Mouse (Mus musculus) kidney, postnatal 14 days (tissue): ENCODE data around the gene AC140267.1.

Source experiments
- DNase-seq: peaks from one replicate; pipeline ENCODE4 v3.0.0; 2022; ENCODE audit warnings: mixed read lengths

Gene AC140267.1

DNA sequence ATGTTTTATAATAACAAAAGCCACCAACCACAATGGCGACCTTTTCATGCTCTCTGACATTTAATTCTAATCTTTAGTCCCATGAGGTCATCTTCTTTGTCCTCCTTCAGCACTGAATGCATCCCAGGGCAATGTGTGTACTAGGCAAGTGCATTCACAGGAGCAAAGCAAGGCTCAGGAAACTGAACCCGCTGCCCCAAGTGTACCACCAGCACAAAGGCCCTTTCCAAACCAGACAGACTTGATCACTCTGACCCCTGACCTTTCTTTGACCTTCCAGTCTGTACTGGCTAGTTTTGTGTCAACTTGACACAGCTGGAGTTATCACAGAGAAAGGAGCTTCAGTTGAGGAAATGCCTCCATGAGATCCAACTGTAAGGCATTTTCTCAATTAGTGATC lies 3.3 kb upstream of the AC140267.1 start:
- DNase-seq = no peak

GRCm38 (mm10) chr15:80233053-80233452 lies 2.6 kb upstream of the AC140267.1 start:
- no peak for DNase-seq

- peak; percentile 99 for DNase-seq
These were observed 1.7 kb upstream of the AC140267.1 start, which contains the start of gene Mief1 for GRCm38 (mm10) chr15:80233733-80234509. Gene Mief1 (plus strand): TSS chr15:80234018.

- DNase-seq = no peak
These were observed 12.5 kb downstream of the AC140267.1 start for GRCm38 (mm10) chr15:80248135-80248534.

DNA sequence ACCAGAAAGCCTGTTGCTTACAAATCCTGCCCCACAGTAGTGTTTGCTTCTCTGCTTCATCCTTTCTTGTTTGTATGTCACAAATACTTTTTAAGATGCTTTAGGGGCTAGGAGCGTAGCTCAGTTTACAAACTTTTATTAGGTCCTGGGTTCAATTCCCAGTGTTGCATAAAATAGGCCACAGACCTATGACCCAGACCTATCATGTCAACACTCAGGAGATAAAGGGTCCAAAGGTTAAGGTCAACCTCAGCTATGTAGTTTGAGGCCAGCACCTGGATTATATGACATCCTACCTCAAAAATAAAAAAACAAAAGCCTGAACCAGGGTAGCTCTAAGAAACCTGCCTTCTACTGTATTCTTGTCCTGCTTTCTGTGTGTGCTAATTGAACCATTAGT lies 13.0 kb downstream of the AC140267.1 start:
- no peak for DNase-seq

DNA sequence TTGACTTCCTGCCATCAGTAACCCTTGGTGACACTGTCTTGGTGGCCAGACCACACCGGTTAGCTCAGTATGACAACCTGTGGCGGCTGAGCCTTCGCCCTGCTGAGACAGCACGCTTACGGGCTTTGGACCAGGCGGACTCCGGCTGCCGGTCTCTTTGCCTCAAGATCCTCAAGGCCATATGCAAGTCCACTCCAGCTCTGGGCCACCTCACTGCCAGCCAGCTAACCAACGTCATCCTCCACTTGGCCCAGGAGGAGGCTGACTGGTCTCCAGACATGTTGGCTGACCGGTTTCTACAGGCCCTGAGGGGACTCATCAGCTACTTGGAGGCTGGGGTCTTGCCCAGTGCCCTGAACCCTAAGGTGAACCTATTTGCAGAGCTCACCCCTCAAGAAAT lies 14.0 kb downstream of the AC140267.1 start:
- DNase-seq = no peak

GRCm38 (mm10) chr15:80250586-80250985 lies 15.0 kb downstream of the AC140267.1 start:
- no peak for DNase-seq

DNA sequence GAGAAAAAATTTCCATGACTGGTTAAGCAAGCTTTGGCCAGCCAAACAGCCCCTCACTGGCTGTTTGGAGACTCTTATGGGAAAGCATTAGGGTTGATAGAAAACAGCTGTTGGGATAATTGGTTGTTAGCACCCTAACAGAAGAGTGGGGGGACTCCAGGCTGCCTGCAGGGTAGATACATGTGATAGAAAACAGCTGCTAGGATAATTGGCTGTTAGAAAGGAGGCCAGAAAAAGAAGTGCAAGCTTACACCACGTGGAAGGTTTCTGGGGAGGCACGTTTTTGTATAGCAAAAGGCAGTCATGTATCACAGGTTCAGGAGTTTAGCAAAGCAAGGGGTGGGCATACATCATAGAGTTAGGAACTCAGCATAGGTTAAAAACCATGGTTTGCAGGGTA lies 17.9 kb downstream of the AC140267.1 start:
- peak; percentile 56 for DNase-seq

GRCm38 (mm10) chr15:80254207-80254606 lies 18.6 kb downstream of the AC140267.1 start:
- DNase-seq = peak; percentile 46

- peak; percentile 99 for DNase-seq
These were observed 19.4 kb downstream of the AC140267.1 start, which contains the start of gene Atf4 for GRCm38 (mm10) chr15:80254847-80255645. Gene Atf4 (plus strand): TSS chr15:80255184.

GRCm38 (mm10) chr15:80255646-80256121 lies 20.0 kb downstream of the AC140267.1 start:
- peak; percentile 90 for DNase-seq

DNA sequence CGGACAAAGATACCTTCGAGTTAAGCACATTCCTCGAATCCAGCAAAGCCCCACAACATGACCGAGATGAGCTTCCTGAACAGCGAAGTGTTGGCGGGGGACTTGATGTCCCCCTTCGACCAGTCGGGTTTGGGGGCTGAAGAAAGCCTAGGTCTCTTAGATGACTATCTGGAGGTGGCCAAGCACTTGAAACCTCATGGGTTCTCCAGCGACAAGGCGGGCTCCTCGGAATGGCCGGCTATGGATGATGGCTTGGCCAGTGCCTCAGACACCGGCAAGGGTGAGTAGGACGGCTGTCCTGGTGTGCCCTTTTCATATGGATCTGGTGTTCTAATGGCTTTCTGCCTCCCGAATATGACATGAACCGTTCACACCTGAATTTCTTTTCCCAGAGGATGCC lies 20.6 kb downstream of the AC140267.1 start:
- DNase-seq = no peak

GRCm38 (mm10) chr15:80256656-80257601 lies 21.3 kb downstream of the AC140267.1 start:
- no peak for DNase-seq

- DNase-seq = no peak
These were observed 22.1 kb downstream of the AC140267.1 start for GRCm38 (mm10) chr15:80257602-80258239.

DNA sequence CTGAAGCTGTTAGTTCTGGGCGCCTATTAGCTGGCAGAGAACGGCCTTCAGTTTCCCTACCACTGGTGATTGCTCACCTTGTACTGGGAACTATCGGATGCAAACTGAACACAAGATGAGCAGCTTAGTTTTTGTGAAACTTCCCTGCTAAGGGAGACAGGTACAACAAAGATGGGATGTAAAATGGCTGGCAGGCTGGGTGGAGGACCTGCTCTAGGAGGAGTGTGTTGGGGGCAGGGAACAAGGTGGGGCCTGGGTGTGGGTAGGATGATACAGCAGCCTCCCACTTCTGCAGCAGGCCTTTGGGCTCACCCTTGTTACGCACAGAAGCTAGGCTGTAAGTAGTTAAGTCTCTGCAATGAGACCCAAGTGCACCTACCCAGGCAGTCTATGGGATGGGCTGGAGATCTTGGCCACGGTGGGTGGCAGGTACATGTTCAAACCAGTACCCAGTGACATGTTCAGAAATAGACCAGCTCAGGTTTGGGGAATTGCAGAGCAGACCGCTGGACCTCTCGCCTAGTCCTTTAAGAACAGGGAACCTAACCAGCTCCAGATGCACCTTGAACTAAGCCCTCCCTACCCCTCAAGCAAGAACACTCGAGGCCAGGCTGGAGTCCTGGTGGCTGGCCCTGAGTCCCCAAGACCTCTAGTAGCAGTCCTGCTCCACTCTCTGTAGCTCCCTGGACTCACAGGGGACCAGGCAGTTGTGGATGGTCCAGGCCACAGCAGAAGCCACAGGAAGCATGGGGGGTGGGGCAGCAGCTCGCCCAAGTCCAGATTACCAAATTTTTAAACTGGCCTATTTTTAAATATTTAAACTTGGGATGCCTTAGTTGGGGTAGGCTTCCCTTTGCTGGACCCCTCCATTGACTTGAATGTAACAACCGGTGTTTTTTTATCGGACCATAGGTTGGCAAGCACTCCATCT lies 22.9 kb downstream of the AC140267.1 start:
- no peak for DNase-seq

- no peak for DNase-seq
These were observed 23.9 kb downstream of the AC140267.1 start for GRCm38 (mm10) chr15:80259406-80260045.

DNA sequence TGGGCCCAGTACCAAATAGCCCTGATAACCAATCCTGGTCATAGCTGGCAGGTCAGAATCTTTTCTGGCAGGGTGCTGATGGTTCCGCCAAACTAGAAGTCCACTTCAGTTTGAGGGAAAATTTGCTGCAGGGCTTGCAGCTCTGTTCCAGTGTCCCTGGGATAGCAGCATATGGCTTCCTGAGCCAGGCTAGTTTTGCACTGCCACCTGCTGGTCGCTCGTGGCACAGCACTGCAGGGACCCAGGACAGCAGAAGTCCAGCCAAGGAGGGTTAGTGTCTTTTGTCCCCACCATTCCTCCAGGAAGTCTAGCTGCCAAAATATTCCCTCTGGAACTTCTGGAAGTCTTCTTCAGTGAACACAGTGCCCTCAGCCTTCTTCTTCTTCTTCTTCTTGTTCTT lies 25.0 kb downstream of the AC140267.1 start:
- DNase-seq = peak; percentile 88

DNA sequence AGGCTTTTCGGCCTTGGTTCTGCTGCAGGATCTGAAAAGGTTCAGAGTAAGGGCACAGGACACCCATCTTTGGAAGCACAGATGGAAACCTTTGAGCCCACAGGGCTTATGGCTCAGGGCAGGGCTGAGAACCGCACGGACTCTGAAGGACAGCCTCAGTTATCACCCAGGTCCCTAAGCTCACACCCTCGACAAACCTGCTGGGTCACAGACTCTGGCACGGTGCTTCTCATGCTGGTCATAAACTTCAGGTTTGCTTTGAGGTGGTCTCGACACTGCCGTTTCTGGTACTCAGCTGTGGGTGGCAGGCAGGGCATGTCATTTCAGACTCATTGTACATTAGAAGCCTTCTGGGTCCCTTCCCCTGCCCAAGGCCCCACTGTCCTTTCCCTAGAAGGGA lies 25.5 kb downstream of the AC140267.1 start:
- no peak for DNase-seq

- peak; percentile 92 for DNase-seq
These were observed 28.3 kb downstream of the AC140267.1 start, which contains the start of gene Rps19bp1 for GRCm38 (mm10) chr15:80263610-80264575. Gene Rps19bp1 (minus strand): TSS chr15:80264315.
